Mouse (Mus musculus) heart, adult 9 months (tissue): ENCODE measurements around the gene Rbm20.
"Not testable (repeated sequence)": the region's sequence is repeated elsewhere in the genome, so short reads cannot be mapped to it uniquely, and the experiment has no call there.

ENCODE experiments used
- DNase-seq, 2 experiments: peaks; one replicate each; pipeline ENCODE4 v3.0.0; 2022; ENCODE audit warnings: low spot score in 2 of 2

Gene Rbm20

DNA sequence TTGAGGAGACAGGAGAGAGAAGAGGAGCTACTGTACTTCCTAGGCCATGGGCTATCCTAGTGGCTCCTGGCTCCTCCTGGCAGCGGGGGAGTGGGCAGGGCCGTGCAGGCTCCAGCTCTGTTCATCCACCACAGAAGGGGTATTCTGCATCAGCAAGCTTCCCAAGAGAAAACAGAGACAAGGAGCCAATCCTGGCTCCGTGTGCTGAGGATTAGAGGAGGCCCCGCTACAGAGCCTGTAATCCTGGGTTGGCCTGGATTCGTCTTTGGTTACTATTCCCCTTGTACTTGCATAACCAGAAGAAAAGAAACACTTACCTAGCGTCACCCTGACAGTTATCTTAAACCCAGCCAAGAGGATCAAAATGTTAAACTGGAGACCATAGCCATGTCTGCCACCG is 112.5 kb downstream of the Rbm20 start:
- no peak for DNase-seq

DNA sequence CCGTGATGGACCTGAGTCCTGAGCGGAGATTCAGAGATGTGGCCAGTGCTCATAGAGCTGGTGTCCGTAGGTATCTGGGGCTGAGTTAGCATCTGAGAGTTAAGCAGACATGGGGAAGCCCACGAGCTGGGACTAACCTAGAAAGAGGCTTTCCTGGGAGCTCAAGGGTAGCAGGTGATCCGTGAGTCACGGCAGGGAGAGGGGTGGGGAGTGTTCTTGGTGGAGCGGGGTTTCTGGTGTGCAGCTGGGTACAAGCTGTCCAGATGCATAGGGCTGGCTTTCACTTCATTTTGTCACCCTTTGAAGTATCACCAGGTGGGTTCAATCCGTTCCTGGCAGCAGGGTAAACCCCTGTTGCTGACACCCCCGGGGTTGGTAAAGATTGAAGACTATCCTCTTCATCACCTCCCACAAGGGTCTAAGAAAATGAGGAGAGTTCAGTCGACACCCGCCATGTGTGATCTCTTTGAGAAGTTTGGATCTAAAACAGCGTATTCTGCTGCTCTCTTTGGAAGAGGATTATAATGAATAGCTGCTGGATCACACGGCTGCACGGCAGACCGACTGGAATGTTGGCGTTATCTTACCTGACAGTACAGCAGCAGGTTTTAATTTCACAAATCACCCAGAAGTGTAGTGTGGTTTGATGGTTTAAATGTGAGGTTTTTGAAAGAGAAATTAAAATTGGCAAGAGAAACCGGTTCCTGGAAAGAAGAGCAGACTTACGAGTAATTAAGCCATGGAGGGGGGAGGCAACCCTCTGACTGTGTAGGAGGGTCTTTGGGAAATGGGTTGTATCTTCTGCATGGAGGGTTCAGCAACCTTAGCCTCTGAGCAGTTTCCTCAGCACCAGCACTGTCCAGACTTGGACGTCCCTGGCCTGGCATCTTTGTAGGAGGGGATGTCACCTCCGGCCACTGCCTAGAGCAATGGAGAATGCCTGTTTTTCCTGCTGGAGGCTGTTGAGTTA is 114.9 kb downstream of the Rbm20 start:
- DNase-seq: no peak

GRCm38 (mm10) chr19:53792976-53793897 is 116.1 kb downstream of the Rbm20 start:
- peak in 1 of 2 experiments; percentile 49 for DNase-seq

DNA sequence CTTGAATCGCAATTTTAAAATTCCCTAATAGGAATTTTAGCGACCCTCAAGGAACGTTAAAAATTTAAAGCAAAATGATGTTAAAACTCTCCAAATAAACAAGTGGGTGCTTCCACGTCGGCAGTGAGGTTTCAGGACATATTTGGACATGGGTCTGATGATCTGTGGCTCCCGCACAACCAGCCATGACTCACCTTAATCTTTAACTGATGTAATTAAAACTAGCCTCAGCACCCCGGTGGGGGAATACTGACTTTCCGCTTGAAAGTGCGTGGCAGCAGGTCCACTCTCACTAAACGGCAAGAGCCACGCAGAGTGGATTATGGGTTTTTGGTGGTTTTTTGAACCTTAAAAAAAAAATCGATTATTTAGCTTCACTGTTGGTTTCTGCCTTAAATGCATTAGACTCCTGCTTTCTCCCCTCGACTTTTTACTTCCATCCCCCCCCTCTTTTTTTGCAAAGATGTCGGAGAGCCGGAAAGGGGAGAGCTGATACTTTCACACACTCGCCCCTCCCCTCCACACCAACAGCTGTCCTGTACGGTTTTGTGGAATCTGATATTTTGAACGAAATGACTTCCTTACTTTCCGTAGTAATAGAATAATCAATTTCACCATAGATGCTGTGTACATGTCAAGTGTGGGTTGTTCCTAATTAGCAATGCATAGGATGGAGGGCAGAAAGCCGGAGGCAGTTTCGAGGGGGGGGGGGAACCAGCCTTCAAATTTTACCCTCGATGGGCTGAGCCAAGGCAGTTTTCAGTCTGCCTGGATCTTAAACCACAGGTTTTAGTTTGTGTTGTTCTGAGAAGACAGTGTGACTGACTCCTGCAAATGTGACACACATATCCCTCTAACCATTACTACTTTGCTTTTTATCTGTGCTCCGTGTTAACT is 117.1 kb downstream of the Rbm20 start:
- no peak for DNase-seq

GRCm38 (mm10) chr19:53794996-53795395 is 117.9 kb downstream of the Rbm20 start:
- no peak for DNase-seq

GRCm38 (mm10) chr19:53796020-53796419 is 118.9 kb downstream of the Rbm20 start:
- DNase-seq: no peak

- no peak for DNase-seq
These were observed 120.7 kb downstream of the Rbm20 start for GRCm38 (mm10) chr19:53797770-53798169.

DNA sequence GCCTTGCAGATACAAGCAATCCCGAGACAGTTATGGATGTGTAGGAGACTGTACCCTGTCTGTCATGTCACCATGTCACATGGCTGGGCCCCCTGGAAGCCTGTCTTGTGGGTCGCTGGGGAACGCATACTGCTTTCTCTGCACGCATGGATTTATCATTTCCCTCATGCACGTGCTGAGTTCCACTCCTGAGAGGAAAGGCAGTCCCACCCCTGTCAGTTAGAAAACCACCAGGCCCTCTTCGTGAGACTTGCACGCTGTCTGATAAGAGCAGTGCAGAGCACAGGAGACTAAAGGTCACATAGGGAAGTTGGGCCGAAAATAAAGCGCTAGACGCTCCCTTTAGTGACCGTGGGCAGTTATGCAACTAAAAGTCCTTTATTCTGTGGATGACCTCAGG is 122.8 kb downstream of the Rbm20 start:
- peak in 1 of 2 experiments; percentile 45 for DNase-seq

DNA sequence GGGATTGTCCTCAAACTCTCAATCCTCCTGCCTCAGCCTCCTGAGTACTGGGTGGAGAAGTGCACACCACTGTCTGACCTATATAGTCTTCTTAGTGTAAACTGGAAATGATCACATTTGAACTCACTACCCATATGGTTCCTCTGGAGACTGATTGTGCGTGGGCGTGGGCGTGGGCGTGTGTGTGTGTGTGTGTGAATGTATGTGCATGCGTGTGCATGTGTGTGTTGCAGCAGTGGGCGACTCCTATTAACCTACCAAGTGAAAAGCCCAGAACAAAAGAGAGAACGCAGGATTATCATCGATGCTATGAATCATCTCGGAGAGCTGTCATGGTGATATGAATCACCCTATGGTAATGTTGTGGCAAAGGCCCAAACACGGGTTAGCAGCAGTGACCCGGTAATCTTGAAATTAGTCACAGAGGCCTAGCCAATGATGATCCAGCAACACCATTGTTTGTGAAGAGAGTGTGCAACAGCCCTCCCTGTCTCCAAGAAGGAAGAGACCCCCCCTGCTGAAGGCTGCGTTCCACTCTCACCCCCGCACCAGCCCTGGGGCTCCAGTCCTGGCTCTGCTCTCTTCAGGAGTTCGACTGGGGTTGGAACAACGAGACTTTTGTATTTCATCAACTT is 123.4 kb downstream of the Rbm20 start:
- DNase-seq: no peak

GRCm38 (mm10) chr19:53801380-53801779 is 124.3 kb downstream of the Rbm20 start:
- DNase-seq: no peak

DNA sequence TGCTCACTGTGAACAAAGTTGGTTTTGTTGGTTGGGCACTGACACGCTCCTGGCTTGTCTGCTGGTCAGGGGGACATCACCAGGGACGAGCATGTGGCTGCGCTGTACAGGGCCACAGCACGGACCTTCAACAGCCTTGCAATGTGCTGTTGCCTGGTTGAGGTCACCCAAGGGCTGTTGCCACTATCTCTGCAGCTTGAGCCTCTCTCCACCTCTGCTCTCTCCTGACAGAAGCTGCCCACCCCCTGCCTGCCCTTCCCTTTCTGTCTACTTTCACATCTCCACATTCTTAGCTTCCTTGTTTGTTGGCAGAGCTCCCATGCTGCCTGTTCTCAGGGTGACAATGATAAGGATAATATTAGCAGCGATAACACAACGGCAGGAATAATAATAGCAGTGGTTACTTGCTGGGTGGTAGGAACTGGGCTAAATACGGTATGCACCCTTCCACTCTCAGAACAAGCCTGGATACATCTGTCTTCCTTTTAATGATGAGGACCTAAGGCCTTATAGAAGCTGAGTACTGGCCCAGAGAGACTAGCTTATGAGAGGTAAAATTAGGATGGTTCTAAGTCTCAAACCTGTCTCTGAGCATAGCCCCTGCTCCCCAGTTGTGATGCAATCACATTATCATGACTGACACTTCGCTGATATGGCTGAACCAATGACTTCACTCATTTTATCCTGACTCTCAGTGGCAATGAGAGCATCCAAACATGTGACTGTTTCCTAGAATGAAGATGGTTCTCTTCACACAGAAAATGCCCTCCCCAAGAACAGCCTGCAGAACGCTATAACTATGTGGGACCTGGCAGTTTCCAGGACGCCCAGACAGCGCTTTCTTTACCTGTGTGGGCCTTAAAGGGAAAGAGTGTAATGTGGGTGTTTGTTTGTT is 124.9 kb downstream of the Rbm20 start:
- DNase-seq: peak; percentile 69 to 80

- no peak for DNase-seq
These were observed 126.8 kb downstream of the Rbm20 start for GRCm38 (mm10) chr19:53803954-53804353.

GRCm38 (mm10) chr19:53805063-53805462 is 128.0 kb downstream of the Rbm20 start:
- no peak for DNase-seq

- DNase-seq: no peak
These were observed 129.0 kb downstream of the Rbm20 start for GRCm38 (mm10) chr19:53806126-53806525.

GRCm38 (mm10) chr19:53806526-53807275 is 129.6 kb downstream of the Rbm20 start:
- DNase-seq: not testable (repeated sequence)

- no peak for DNase-seq
These were observed 130.2 kb downstream of the Rbm20 start for GRCm38 (mm10) chr19:53807276-53807801.

GRCm38 (mm10) chr19:53808041-53808777 is 131.1 kb downstream of the Rbm20 start:
- DNase-seq: no peak
